Mouse (Mus musculus) liver, postnatal 0 days (tissue): Measurements from ENCODE around the gene Zfp414.

Experiments
- CTCF ChIP-seq: sonication (generic); IDR thresholded peaks from 2 replicates; pipeline ENCODE4 v1.5.1; 2016; ENCODE audit warnings: antibody characterized with exemption, low read depth
- EP300 ChIP-seq: IDR thresholded peaks from 2 replicates; pipeline ENCODE4 v1.6.1; 2016; ENCODE audit warnings: antibody characterized with exemption, low read depth, mild to moderate bottlenecking

DNA sequence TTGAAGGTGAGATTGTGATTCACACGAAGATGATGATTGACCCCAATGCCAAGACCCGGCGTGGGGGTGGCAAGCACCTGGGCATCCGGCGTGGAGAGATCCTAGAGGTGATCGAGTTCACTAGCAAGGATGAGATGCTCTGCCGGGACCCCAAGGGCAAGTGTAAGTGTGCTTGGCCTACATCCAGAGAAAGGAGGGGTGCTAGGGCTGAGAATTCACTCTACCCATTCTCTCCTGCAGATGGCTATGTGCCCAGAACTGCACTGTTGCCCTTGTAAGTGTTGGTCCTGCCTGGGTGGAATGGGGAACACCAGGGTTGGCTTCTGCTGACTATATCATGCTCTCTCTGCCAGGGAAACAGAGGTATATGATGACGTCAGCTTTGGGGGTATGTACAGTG lies 16.2 kb downstream of the Zfp414 start:
- TF ChIP-seq EP300, result no peak
- no peak for TF ChIP-seq CTCF
